Mouse (Mus musculus) B cell, adult 2 months (primary cell): ENCODE measurements around the gene Capn8.
A peak's percentile ranks its signal among the peaks of the same experiment; 100 is the strongest.

Experiments used
- DNase-seq, 2 experiments: peaks; one replicate each; pipeline ENCODE4 v3.0.0; 2022

The Capn8 gene

DNA sequence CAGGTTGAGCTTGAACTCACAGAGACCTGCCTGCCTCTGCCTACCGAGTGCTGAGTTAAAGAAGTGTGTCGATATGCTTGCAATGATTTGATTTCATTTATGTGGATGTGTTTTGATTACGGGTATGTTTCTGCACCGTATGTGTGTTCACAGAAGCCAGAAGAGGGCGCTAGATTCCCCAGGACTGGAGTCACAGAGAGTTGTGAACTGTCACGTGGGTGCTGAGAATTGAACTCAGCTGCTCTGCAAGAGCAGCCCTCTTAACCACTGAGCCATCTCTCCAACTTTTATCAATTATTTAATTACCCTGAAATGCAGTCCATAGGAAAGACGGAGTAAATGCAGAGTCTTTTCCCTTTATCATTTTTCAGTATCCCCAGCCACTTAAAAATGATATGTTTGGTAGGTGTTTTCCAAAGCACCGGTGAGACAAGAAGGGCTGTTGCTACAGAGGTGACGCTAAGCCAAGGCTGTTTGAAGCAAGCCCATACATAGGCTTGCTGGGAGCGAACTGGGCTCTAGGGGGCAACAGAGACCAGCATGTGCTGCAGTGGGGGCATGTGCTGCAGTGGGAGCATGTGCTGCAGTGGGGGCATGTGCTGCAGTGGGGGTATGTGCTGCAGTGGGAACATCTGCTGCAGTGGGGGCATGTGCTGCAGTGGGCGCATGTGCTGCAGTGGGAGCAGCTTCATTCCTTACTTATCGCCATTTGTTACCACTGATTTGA lies 11.0 kb upstream of the Capn8 start:
- DNase-seq: peak; percentile 16

- no peak for DNase-seq
Measured at GRCm38 (mm10) chr1:182558271-182558670, 6.5 kb upstream of the Capn8 start.

GRCm38 (mm10) chr1:182559530-182559929 lies 5.3 kb upstream of the Capn8 start:
- DNase-seq: no peak

GRCm38 (mm10) chr1:182560390-182561098 lies 4.3 kb upstream of the Capn8 start:
- no peak for DNase-seq

GRCm38 (mm10) chr1:182561945-182562514 lies 2.8 kb upstream of the Capn8 start:
- DNase-seq: no peak

DNA sequence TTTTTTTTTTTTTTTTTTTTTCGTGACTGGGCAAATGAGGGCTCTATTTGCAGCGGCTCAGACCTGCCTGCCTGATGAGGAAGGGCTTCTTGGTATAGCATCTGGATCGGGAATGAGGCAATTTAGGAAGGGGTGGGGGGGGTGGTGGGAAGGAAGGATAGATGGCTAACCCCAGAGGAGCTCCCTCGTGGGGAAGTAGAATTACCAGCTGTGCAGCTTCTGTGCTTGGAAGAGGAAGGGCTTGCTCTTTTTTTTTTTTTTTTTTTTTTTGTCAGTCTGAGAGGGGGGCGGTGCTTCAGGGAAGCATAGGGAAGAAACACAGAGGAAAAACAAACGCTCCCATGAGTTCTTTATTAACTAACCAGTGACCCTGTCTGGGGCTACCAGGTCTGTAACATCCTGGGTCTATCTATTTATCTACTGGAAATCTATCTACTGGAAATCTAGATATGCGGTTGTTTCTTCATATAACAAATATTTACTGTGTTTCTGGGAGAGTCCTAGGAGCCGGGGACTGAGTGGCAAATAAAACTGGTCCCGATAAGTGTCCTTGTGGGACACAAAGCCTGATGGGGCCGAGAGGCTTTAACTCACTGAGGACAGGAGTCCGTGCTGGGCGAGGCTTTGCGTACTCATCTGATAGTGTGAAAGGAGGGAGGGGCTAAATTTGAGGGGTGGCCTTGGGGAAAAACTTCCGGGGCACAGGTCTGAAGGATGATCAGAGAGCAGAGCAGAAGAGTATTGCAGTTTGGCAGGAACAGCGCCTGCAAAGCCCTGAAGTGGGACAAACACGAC lies 2.0 kb upstream of the Capn8 start:
- no peak for DNase-seq

- no peak for DNase-seq
Measured at GRCm38 (mm10) chr1:182565351-182565835, 586 bp downstream of the Capn8 start.

DNA sequence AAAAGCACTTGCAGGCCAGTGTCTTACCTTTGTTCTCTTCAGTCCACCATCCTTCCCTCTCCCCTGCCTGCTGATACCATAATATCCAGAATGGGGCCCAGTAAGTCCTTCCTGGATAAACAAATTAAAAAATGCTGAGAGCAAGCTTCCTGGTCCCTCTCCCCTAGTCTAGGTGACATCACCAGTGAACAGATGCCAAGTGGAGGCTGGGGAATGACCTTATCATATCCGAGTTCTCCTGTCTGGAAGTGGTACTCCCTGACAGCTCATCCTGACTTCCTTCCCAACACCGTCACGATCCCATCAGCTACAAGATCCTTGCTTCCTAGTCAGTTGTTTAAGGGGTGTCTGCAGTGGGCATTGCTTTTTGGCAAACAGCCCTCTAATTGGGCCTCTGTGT lies 6.3 kb downstream of the Capn8 start:
- DNase-seq: no peak

DNA sequence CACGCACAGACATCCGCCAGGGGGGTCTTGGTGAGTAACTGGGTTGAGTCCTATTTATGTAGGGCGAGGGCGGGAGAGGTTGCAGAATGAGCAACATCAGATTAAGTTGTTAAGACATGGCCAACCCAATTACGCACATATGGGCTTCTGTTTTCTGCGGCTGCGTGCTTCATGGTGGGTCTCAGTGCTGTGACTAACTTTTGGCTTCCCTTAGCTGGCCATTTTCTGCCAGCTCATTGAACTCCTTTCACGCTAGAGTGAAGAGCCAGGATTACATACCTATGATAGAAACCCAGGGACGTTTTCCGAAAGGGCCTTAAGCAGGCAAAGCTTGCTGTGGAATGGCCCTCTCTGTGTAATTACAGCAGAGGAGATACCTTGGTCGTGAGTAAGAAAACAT lies 7.2 kb downstream of the Capn8 start:
- no peak for DNase-seq

GRCm38 (mm10) chr1:182573856-182574665 lies 9.3 kb downstream of the Capn8 start:
- DNase-seq: no peak

DNA sequence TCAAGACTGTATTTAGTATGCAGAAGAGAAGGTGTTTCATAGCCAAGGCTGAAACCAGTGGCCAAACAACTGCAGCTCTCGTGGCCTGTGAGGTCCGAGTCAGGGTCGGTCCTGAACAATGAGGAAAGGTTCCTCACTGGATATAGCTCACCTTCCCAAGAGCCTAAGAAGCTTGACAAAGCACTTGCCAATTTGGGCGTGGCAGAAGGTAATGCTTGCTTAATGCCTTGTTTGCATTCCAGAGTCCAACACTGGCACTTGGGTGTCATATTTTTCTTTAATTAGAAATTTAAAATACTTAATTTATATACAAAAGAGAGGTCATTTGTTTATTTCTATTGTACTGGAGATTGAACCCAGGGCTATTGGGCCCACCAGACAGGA lies 9.9 kb downstream of the Capn8 start:
- no peak for DNase-seq

DNA sequence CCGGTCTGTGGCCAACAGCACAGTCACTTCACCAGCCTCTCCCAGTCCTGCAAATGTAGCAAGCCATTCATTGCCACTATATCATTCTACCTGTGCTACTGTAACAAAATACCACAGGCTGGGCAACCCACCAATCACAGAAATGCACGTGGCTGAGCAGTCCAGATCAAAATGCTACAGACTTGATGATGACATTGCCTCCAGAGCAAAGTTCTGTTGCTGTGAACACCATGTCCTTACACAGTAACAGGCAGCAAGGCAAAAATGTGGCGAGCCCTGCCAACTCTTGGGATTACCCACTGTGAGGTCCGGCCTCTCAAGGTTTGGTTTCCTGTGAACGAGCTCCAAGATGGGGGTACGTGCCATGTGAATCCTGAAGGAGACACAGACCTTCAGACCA lies 19.4 kb downstream of the Capn8 start:
- DNase-seq: no peak

DNA sequence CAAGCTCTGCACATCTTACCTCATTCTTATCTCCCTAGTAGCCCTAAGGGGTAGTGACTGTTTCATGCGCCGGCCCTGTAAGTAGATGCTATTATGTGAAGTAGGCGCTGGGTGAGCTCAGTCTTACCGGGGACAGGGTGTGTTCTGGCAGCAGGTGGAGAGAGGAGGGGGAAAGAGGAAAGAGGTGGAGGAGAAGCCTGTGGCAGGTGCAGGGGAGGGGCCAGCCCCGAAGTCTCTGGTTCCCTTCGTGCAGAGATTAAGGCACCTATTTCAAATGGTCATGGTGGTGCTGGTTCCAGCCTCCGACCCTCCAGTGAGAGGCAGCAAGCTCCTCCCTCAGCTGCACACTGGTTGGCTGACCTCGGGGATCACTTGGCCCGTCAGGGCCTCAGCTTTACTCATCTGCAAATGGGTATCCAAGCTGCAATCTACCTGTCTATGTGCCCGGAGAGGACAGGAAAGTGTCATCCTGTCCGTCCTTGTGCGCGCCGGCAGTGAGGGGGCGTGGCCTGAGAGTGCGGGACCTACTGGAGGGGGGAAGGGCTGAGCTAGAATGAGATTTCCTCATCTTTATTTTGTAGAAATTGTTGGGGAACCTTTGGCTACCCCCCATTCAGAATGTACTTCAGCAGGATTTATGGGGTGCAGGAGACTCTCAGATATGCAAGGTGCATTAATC lies 20.5 kb downstream of the Capn8 start:
- DNase-seq: no peak

DNA sequence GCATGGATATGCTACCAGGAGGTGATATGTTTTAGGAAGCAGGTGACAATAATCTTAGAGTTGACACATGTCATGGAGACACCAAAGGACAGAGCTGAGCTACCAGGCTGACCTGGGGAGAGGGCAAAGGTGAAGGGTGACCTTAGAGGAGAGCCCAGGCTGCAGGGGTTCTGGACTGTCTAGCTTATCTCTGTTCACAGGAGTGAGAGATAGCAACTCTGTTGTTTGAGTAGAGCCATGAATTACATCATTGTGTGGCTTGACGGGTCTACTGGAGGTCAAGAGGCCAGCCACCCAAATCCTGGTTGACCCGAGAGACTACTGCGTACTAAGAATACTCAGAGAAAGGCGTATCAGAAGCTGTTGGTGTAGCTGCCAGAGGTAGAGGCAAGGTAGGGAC lies 22.9 kb downstream of the Capn8 start:
- no peak for DNase-seq

- DNase-seq: no peak
Measured at GRCm38 (mm10) chr1:182591491-182591890, 26.7 kb downstream of the Capn8 start.

- no peak for DNase-seq
Measured at GRCm38 (mm10) chr1:182592436-182592835, 27.6 kb downstream of the Capn8 start.

DNA sequence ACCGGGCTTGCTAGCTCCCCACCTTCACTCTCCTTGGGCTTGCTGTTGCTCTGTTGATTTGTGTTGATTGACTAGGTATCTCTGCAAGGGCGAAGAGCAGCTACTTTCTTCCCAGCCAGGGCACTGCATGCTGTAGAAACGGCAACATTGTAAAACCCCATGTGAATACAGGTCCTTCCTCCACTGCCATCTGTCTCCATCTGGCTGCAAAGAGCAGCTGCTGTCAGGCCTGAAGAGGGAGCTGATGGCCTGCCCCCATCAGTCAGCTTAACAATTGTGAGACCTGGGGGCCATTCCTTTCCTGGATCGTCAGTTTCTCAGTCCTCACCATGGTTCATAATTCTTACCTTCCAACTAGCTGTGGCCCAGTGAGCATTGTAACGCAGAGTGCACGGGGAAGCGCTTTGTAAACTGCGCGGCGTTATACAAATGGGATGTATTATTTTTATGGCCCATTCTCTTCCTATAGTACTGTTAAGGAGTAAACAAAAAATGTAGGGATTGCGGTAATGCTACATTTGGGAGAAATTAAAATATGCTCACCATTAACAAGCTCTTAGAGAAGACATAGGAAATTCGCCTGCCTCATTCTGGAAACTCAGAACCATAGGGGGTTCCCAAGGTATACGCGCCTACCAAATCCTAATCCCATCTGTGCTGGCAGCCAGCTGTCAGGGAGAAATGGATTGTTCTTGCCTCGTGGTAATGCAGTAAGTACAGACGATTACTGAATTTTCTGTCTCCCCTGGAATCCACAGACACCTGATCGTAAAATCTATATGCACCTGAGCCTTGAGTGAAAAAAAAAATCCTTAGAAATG lies 40.7 kb downstream of the Capn8 start:
- no peak for DNase-seq

- DNase-seq: no peak
Measured at GRCm38 (mm10) chr1:182609701-182610335, 45.0 kb downstream of the Capn8 start.

GRCm38 (mm10) chr1:182615465-182615864 lies 50.7 kb downstream of the Capn8 start:
- no peak for DNase-seq

DNA sequence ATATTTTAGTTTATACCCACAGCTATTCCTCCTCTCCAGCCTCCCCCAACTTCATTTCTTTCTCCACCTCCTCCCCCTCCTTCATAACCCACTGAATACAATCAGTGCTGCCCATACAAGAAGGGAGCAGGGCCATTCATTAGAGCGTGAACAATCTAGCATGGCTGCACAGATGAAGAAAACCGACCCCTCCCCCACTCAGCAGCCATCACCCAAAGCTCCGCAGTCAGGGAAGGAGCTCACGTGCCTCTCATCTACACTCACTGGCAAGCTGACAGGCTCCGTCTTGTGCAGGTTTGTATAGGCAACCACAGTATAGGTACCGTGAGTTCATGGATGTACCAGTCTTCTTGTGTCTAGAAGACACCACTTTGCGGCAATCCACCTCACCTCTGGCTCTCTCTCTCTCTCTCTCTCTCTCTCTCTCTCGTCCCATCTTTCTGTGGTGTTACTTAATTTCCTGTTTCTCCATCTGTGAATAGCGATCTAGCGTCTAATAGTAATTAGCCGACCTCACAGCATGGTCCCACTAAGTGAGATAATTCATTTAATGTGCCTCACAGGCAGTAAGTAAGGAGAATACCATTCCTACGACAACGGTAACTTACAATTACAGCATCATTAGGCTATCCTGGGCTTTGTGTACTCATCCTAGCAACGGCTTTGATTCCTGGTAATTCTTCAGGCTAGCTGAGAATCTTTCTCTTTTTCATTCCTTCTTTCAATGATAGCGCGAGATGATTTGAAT lies 53.6 kb downstream of the Capn8 start:
- no peak for DNase-seq
